Mouse (Mus musculus): Measurements from ENCODE around the gene Nasp.

The Nasp gene

DNA sequence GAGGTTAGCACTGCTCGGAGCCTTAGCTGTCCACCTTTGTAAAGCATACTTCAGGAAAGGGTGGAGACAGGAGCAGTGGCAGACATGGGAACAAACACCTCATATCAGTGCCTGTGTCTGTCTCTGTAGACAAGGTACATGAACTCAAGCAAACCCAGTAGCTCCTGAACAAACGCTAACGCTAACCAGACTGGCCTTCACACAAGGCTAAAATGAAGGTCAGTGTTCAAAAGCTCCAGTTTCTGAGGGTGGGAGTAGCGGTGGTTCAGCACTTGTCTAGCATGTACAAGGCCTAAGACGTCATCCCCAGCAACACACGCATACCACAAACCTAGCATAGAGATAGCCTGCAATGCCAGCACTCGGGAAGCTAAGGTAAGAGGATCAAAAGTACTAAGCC, 17.9 kb upstream of the Nasp start:
- in situ Hi-C loops (cut with MboI; ENCODE audit: low pct_unique_long_range_greater_than_20kb in 1 of 2, low sequenced_read_pairs in 2 of 2, unreplicated experiment in 1 of 2) = no loop called here

DNA sequence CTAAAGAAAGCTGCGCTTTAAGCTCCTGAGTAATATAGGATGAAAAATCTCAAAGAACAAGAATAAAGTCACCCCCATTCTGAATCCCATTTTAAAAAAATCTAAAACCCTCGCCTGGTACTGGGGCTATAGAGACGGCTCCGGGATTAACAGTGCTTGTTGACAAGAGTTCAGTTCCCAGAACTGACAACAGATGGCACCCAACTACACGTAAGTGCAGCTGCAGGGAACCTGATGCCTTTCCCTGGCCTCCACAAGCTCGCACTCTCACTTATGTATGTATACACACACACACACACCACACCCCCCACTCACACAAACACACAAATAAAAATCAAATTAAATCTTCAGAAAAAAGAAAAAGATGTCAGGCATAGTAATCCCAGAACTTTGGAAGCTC, 16.6 kb upstream of the Nasp start:
- in situ Hi-C loops (cut with MboI; ENCODE audit: low pct_unique_long_range_greater_than_20kb in 1 of 2, low sequenced_read_pairs in 2 of 2, unreplicated experiment in 1 of 2) = no loop called here

DNA sequence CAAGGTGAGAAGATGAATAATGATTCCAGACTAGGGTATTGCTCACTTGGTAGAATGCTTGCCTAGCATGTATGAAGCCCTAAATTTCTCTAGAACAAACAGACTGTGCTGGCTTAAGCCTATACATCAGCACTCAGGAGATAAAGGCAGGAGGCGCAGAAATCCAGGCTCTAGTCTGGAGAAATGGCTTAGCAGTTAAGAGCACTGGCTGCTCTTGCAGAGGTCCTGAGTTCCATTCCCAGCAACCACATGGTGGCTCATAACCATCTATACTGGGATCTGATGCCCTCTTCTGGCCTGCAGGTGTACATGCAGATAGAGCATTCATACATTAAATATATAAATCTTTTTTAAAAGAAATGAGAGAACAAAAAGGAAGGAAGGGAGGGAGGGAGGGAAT, 14.3 kb upstream of the Nasp start:
- in situ Hi-C loops (cut with MboI; ENCODE audit: low pct_unique_long_range_greater_than_20kb in 1 of 2, low sequenced_read_pairs in 2 of 2, unreplicated experiment in 1 of 2) = no loop called here

DNA sequence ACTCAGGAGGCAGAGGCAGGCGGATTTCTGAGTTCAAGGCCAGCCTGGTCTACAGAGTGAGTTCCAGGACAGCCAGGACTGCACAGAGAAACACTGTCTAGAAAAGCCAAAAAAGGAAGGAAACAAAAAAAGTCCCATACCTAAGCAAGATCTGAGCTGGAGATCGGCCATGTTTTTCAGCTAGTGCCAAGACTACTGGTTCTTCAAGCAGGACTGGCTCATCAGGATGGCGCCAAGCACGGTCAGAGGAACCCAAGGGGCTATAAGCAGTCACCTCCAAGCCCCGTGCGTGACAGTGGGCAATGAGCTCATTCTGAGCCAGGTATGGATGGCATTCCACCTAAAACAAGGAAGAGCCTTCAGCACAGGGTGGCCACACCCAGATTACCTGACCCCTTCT, 11.1 kb upstream of the Nasp start:
- in situ Hi-C loops (cut with MboI; ENCODE audit: low pct_unique_long_range_greater_than_20kb in 1 of 2, low sequenced_read_pairs in 2 of 2, unreplicated experiment in 1 of 2) = no loop called here

DNA sequence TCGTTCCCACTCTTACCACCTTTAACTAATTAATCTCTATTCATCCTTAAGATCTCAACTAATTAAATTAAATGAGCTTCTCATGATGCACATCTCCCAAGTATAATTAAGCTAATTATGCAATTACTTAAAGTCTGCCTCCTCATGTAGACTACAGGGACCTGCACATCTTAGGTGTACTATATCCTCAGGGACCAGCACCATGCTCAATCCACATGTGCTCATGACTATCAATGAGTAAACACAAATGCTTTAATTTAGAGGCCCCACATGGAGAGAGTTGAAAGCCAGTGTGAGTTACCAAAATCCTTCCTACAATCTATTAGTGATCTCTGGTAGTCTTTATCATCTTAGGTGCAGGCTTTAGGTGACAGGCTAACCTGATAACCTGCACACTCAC, 7.5 kb upstream of the Nasp start:
- in situ Hi-C loops (cut with MboI; ENCODE audit: low pct_unique_long_range_greater_than_20kb in 1 of 2, low sequenced_read_pairs in 2 of 2, unreplicated experiment in 1 of 2) = no loop called here

DNA sequence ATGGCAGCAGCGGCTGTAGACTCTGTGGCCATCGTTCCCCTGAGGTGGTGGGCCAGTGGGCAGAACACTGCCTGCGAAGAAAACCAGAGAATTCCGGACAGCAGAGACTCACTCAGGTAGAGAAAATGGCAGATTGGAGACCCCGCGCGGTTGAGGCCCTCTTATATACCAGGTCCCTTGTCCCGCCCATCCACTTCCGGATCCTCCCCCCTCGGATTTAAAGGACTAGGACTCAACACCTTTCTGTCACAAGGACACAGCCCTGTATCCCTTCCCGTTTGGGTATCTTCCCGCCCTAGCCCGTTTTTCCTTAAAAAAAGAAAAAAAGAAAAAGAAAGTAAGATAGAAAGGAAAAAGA, 403 bp downstream of the Nasp start:
- in situ Hi-C loops (cut with MboI; ENCODE audit: low pct_unique_long_range_greater_than_20kb in 1 of 2, low sequenced_read_pairs in 2 of 2, unreplicated experiment in 1 of 2) = no loop called here

DNA sequence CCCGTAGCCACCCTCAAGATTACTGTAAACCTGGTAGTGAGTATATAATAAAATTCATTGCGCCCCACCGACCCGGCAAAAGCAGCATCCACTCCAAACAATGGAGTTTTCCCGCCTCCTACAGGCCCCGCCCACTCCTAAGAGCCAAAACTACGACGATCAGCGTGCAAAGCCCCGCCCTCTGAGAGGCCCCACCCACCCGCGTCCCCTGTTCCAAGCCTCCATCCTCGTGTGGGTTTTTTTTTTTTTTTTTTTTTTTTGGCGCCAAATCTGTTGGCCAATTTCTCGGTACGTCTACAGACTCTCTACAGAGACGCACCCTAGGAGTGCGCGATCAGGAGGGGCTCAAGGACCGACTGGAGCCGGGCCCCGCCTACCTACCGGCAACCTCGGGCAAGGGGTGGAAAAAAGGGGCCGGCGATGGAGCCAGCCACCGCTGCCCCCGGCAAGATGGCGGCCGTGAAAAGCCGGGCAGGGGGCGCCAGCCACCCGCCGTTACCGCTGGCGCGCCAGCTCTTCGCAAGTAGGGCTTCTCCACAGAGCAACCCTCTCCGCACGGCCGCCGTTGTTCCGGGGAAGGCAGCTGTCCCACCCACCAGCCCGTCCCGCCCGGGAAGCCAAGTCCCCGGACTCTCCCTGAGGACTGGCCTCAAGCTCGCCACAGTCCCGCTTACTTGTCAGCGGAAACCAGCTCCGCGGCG, 933 bp downstream of the Nasp start:
- in situ Hi-C loops (cut with MboI; ENCODE audit: low pct_unique_long_range_greater_than_20kb in 1 of 2, low sequenced_read_pairs in 2 of 2, unreplicated experiment in 1 of 2) = no loop called here

DNA sequence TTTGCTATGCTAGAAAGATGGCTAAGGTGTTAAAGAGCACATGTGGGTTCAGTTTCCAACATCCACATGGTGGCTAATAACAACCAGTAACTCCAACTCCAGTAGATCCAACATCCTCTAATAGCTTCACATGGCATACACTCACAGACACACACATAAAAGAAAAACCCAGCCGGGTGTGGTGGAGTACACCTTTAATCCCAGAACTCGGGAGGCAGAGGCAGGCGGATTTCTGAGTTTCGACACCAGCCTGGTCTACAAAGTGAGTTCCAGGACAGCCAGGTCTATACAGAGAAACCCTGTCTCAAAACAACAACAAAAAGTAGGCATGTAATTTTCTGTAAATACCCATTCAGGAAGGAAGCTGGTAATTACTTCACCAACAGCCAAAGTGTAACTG, 2.9 kb downstream of the Nasp start:
- in situ Hi-C loops (cut with MboI; ENCODE audit: low pct_unique_long_range_greater_than_20kb in 1 of 2, low sequenced_read_pairs in 2 of 2, unreplicated experiment in 1 of 2) = no loop called here

DNA sequence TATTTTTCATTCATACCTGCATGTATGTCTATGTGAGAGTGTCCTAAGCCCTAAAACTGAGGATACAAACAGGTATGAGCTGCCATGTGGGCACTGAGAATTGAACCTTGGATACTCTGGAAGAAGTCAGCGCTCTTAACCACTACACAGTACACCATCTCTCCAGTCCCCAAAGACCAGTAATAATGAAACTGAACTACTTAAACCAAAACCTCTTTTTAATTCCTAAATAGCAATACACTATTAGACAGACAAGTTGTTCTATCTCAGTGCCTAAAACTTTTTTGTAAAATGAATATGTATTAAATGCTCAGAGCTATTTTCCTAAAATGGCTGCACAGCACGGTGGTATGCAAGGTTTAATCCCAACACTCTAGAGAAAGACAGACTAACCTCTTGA, 12.5 kb downstream of the Nasp start:
- in situ Hi-C loops (cut with MboI; ENCODE audit: low pct_unique_long_range_greater_than_20kb in 1 of 2, low sequenced_read_pairs in 2 of 2, unreplicated experiment in 1 of 2) = no loop called here

DNA sequence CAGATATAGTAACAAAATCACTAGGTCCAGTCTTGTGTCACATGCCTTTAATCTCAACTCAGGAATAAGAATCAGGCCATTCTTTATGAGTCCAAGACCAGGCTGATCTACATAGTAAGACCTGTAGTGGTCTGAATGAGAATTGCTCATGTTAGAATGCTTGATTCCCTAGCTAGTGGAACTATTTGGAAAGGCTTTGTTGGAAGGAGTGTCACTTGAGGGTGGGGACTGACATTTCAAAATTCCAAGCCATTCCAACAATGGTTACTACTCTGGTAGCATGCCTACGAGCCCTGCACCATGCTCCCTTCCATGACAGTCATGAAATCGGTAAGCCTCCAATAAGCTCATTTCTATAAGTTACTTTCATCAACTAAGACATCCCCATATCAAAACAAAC, 15.1 kb downstream of the Nasp start:
- in situ Hi-C loops (cut with MboI; ENCODE audit: low pct_unique_long_range_greater_than_20kb in 1 of 2, low sequenced_read_pairs in 2 of 2, unreplicated experiment in 1 of 2) = no loop called here

DNA sequence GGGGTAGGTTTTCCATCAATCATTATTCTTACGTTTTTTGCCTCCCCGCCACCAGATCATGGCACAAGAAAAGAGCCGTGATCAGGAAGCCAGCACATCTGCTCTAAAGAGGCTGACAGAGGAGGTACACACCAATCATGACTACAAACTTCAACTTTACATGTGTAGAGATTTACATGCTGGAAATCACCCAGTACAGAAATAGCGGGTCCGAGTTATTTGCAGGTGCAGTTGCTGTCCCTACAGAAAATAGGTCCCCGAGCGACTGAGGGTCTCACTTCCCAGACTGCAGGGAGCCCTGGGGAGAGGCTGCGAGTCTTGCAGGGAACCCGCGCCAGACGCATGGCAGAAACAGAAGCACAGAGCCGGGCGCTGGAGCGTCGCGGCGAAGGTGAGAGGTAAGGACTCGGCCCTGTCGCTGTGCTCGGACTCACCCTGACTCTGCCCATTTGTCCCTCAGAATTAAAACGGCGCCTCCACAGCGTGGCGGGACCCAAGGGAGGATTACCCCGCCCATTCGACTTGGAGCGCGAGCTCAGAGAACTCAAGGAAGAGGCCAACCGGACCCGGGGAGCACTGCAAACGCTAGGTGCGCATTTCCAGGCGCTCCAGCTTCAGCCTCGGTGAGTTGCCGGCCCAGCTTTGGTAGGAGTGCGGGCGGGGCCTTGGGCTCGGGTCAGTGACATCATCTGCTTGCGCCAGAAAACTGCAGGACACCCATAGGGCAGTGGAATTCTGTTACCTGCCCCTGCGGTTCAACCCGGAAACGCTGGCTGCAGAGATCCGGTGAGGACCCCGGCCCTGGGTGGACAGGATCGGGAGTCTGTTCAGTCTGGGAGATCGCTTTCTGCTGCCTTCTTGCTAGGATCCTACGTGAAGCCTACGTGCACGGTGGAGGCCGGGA, 30.5 kb downstream of the Nasp start:
- in situ Hi-C loops (cut with MboI; ENCODE audit: low pct_unique_long_range_greater_than_20kb in 1 of 2, low sequenced_read_pairs in 2 of 2, unreplicated experiment in 1 of 2) = no loop called here

DNA sequence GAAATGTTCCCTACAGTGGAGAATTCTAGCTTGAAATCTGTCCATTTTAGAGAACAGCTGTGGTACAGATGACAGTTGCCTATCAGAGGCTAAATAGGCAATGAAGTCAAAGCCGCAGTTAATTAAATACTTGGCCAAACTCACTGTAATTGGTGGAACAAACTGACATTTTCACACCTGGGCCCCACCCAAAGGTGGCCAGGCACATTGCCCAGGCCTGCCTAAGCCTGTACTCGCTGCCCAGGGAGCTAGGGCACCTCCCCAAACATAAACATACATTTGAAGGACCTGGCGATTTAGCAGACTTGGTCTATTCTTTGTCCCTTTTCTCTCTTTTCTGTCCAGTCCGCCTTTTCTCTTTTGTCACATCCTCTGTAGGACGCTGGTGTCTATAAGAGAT, 31.4 kb downstream of the Nasp start, which contains the start of gene Ccdc17:
Gene Ccdc17 (plus strand): TSS at position 276 of the 400 bp plus-strand sequence.
- in situ Hi-C loops (cut with MboI; ENCODE audit: low pct_unique_long_range_greater_than_20kb in 1 of 2, low sequenced_read_pairs in 2 of 2, unreplicated experiment in 1 of 2) = no loop called here

DNA sequence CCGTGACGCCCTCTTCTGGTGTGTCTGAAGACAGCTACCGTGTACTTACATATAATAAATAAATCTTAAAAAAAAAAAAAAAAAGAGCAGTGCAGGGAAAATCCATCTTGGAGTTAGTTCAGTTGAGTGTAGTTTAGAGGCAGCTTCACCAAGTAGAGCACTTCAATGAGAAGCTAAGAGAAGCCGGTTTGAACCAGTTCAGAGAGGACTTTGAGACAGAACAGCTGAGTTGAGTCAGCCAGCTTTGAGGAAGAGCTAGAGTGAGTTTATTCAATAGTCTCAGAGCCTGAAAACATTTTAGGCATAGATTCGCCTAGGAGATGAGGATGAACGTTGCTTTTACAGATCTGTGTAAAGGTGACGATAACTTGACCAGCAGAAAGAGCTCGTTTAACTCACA, 31.9 kb downstream of the Nasp start:
- in situ Hi-C loops (cut with MboI; ENCODE audit: low pct_unique_long_range_greater_than_20kb in 1 of 2, low sequenced_read_pairs in 2 of 2, unreplicated experiment in 1 of 2) = no loop called here

DNA sequence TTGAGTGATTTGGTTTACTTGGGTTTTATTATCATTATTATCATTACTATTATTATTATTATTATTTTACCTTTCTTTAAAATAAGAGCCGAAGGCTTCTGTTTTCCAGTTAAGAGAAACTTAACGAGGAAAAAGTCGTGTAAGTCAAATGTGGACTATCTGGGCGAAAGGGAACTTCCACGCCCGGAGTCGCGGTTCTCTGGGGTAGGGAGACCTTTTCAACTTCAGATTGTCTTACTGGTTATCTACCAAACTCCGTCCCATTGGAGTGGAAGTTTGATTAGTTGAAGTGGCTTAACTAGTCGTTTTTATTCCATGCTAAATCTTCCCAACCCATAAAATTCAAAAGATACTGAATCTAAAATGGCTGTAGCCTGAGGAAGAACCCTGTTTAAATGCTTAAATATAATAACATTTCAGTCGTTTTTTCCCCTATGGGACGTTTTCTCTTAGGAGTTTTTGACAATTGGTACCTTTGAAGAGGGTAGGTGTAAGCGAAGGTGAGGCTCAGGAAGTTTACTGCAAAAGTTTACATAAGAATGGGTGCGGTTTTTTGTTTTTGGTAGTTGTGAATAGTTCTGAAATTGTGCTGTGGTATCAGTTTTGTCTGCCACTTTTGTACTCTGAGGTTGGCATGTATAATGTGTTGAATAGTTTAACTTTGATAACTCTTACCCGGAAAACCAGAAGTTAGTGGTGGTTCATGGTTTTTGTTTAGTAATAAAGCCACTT, 69.4 kb downstream of the Nasp start:
- in situ Hi-C loops (cut with MboI; ENCODE audit: low pct_unique_long_range_greater_than_20kb in 1 of 2, low sequenced_read_pairs in 2 of 2, unreplicated experiment in 1 of 2) = no loop called here

DNA sequence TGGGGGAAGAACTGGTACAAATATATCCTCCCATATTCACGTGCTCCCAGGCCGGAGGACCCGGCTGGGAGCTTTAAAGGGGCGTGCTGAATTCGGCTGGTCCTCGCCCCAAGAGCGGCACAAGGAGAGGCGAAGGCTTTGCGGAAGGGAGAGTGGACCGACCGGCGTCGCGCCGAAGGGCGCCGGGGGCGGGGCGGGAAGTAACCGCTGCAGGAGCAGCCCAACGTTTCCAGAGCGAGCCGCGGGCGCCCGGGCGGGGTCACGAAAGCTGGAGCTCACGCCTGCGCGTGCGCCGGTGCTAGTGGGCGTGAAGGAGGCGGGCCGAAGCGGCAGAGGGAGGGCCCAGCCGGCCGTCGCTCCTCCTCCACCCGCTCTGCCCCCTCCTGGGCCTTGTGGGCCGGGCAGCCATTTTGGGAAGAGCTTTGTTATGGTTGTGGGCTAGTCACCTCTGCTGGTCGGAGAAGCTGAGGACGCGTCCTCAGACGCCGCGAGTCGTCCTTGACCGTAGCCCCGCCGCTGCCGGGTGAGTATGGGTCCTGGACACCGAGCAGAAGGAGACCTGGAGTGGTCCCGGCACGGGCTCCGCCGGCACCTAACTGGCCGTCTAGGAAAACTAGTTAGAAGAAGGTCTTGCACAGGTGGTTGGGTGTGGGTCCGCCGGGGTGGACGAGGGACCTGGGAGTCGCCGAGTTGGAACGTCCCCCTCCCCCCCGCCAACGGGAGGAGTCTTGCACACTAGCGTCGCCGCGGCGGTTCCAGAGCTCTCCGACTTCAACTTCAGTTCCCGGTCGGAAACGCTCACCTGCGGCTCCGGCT, 70.2 kb downstream of the Nasp start, which contains the start of gene Gpbp1l1:
Gene Gpbp1l1 (plus strand): TSS at position 353 of the 816 bp plus-strand sequence.
- in situ Hi-C loops (cut with MboI; ENCODE audit: low pct_unique_long_range_greater_than_20kb in 1 of 2, low sequenced_read_pairs in 2 of 2, unreplicated experiment in 1 of 2) = no loop called here

DNA sequence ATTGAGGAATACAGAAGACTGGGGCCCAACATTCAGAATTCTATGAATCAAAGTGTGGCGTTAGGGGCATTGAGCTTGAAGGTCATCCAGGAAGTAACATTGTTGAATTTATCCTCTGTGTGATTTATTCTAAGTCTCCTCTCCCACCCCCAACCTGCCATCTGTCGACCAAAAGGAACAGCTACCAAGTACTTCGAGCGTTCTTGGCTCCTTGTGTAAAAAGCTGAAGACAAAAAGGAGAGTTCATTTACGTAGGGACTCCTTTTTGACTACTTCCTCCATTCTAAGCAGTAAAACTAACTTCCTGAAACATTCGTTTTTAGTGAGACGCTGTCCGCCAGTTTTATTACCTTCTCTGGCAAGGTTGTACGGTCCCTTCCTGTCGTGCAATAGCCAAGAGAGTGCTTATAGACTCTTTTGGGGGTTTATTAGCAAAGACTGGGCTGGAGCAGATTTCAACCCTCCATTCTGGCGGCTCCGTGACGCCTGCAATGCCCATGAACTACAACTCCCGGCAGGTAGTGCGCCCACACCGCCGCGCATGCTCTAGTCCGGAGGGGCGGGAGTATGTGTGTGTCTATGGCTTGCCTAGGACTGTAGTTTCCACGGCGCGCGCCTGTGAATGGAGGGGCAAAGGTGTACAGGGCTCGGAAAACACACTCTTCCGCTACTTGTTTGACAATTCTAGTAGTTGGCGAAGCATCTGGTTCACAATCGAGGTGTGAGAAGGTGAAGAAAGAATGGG, 71.0 kb downstream of the Nasp start:
- in situ Hi-C loops (cut with MboI; ENCODE audit: low pct_unique_long_range_greater_than_20kb in 1 of 2, low sequenced_read_pairs in 2 of 2, unreplicated experiment in 1 of 2) = no loop called here

DNA sequence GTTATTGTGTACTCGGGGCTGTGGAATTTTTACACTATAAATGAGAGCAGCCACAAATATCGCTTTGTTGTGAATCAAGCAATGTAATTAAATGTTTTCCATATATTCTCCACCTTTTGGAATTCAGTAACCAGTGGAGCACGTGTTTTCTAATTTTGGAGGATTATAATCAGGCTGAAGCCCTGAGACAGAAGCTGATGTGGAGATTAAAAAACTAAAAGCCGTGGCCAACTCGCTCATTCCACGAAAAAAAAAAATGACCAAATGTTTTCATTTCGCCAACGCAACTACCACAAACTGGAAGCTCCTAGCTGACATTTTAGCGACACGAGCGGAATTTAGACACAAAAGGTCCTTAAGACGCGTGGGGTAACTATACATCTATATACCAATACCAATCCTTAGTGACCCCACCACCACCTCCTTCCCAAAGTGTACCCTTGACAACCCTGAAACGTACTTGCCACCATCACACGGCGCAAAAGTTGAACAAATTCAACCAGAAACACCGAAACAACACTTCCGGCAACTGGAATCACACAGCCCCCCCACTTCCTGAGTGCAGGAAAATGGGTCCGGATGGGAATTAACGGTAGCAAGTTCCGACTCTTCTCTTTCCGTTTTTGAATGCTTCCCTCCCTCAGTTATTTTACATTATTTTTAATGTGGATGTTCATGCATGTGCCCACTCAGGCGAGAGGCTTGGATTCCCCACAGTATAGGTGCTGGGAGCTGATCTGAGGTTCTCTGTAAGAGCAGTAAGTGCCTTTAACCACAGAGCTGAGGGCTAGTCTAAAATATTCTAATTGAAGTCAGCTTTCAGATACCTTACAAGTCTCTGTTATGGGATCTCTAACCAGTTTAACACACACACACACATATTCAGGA, 72.1 kb downstream of the Nasp start, which contains the start of gene Tmem69:
Gene Tmem69 (minus strand): TSS at position 524 of the 888 bp plus-strand sequence.
- in situ Hi-C loops (cut with MboI; ENCODE audit: low pct_unique_long_range_greater_than_20kb in 1 of 2, low sequenced_read_pairs in 2 of 2, unreplicated experiment in 1 of 2) = no loop called here
